Mouse (Mus musculus) hindbrain, postnatal 0 days (tissue): ENCODE results near the gene Pbld1. TPM values are rescaled to one million over a fixed set of nuclear protein-coding genes. Genes with fewer than 3 reads are reported as not detected.
A peak's percentile ranks its signal among the peaks of the same experiment; 100 is the strongest.

Source experiments
- ATAC-seq: fragments of 200-750 bp; cut with Nextera tagmentation; 2 replicates; pipeline ENCODE4 v1.8.0; 2017; ENCODE audit warnings: mild to moderate bottlenecking, moderate TSS enrichment, moderate library complexity
- DNase-seq: peaks from one replicate; pipeline ENCODE4 v3.0.0-alpha.2; 2015; ENCODE audit warnings: low spot score
- H3K27ac ChIP-seq: fragments of 300-500 bp; sonication (generic); 2 replicates; pipeline ENCODE4 v1.5.1; 2014; ENCODE audit warnings: mild to moderate bottlenecking
- H3K27me3 ChIP-seq: fragments of 300-500 bp; sonication (generic); 2 replicates; pipeline ENCODE4 v1.6.1; 2014; ENCODE audit warnings: low read length, mixed read lengths; ENCODE audit not compliant: insufficient read depth
- H3K36me3 ChIP-seq: fragments of 300-500 bp; sonication (generic); 2 replicates; pipeline ENCODE4 v1.6.1; 2014; ENCODE audit warnings: low read length, mixed read lengths; ENCODE audit not compliant: insufficient read depth
- H3K4me1 ChIP-seq: fragments of 300-500 bp; sonication (generic); 2 replicates; pipeline ENCODE4 v1.6.1; 2014; ENCODE audit warnings: antibody characterized with exemption, low read length, mixed read lengths; ENCODE audit not compliant: insufficient read depth
- H3K4me2 ChIP-seq: fragments of 300-500 bp; sonication (generic); 2 replicates; pipeline ENCODE4 v1.6.1; 2014; ENCODE audit warnings: low read depth, mild to moderate bottlenecking, low read length, moderate library complexity, mixed read lengths
- H3K4me3 ChIP-seq: fragments of 300-500 bp; sonication (generic); 2 replicates; pipeline ENCODE4 v1.5.1; 2014; ENCODE audit warnings: low read length
- H3K9ac ChIP-seq: fragments of 300-500 bp; sonication (generic); replicated peaks from 2 replicates; pipeline ENCODE4 v1.6.1; 2014; ENCODE audit warnings: mild to moderate bottlenecking, low read length, moderate library complexity, mixed read lengths
- H3K9me3 ChIP-seq: fragments of 300-500 bp; sonication (generic); 2 replicates; pipeline ENCODE4 v1.6.1; 2016; ENCODE audit warnings: low read length, mixed read lengths
- CTCF ChIP-seq: IDR thresholded peaks from 2 replicates; pipeline ENCODE4 v1.5.1; 2016; ENCODE audit warnings: antibody characterized with exemption, control low read depth, low read depth
- WGBS: fragments of 180-500 bp; shearing (Covaris S2); extraction: QIAGEN DNeasy Blood & Tissue Kit; methylation state at CpG from one replicate; pipeline ENCODE4 v1.1.7; 2014; 5-methylcytosine and 5-hydroxymethylcytosine counted together
- polyA plus RNA-seq: library from polyadenylated mRNA; unstranded; fragments of >200 nt; fragmentation: Nextera tagmentation; extraction: Ambion mirVana; gene quantifications from 2 replicates; pipeline ENCODE4 v1.2.1, GENCODE M21; 2015
- total RNA-seq: library from RNA; depleted of rRNA; stranded (reverse); fragments of >200 nt; gene quantifications from 2 replicates; pipeline ENCODE4 v1.2.3, GENCODE M21; 2014; rRNA removed

Gene Pbld1
- total RNA-seq (0.22 and 18.2 TPM in 2 replicates), polyA plus RNA-seq (0.63 and 0.88 TPM in 2 replicates)

GRCm38 (mm10) chr10:63059862-63060261 lies at the start of gene Pbld1:
Pbld1 (plus strand) TSS chr10:63060162.
- no peak within 1 kb of the TSS for H3K27ac ChIP-seq
- DNase-seq (no peak), ATAC-seq (no peak)
- H3K4me2 ChIP-seq: no peak within 1 kb of the TSS
- no peaks in the 10 kb centered on the region for H3K36me3 ChIP-seq
- H3K9ac ChIP-seq: no peak within 1 kb of the TSS
- H3K4me3 ChIP-seq: no peak within 1 kb of the TSS
- no peaks in the 10 kb centered on the region for H3K4me1 ChIP-seq
- H3K27me3 ChIP-seq: no peaks in the 10 kb centered on the region
- TF ChIP-seq CTCF: no peak
- 82% methylated on average over 2 of the region's 2 CpGs for WGBS
- H3K9me3 ChIP-seq: no peaks in the 10 kb centered on the region

GRCm38 (mm10) chr10:63010268-63010667 lies 49.7 kb upstream of the Pbld1 start:
- H3K4me1 ChIP-seq: no peaks in the 10 kb centered on the region
- TF ChIP-seq CTCF: no peak
- WGBS: 84% methylated on average over 4 of the region's 4 CpGs
- no peak overlapping the region for H3K4me3 ChIP-seq
- H3K27me3 ChIP-seq: no peaks in the 10 kb centered on the region
- no peaks in the 10 kb centered on the region for H3K9me3 ChIP-seq
- DNase-seq (no peak), ATAC-seq (no peak)
- no peak overlapping the region for H3K9ac ChIP-seq
- no peak overlapping the region for H3K4me2 ChIP-seq
- H3K36me3 ChIP-seq: peaks cover 53% of the 10 kb centered on the region
- H3K27ac ChIP-seq: no peak overlapping the region

- ATAC-seq (no peak), DNase-seq (no peak)
- H3K4me3 ChIP-seq: no peak overlapping the region
- no peak overlapping the region for H3K4me2 ChIP-seq
- H3K4me1 ChIP-seq: no peaks in the 10 kb centered on the region
- H3K9ac ChIP-seq: no peak overlapping the region
- no peaks in the 10 kb centered on the region for H3K27me3 ChIP-seq
- no peak for TF ChIP-seq CTCF
- no peak overlapping the region for H3K27ac ChIP-seq
- peaks cover 57% of the 10 kb centered on the region for H3K36me3 ChIP-seq
- no peaks in the 10 kb centered on the region for H3K9me3 ChIP-seq
- 79% methylated on average over 6 of the region's 6 CpGs for WGBS
Measured at GRCm38 (mm10) chr10:63011556-63011955, 48.4 kb upstream of the Pbld1 start.

GRCm38 (mm10) chr10:63013476-63013875 lies 46.5 kb upstream of the Pbld1 start:
- WGBS: 76% methylated on average over 3 of the region's 3 CpGs
- Histone ChIP-seq H3K4me2 (no peak overlapping the region), H3K4me1 (no peaks in the 10 kb centered on the region), H3K36me3 (peaks cover 50% of the 10 kb centered on the region), H3K9me3 (no peaks in the 10 kb centered on the region), H3K4me3 (no peak overlapping the region), H3K27me3 (no peaks in the 10 kb centered on the region), H3K27ac (no peak overlapping the region), H3K9ac (no peak overlapping the region)
- DNase-seq: no peak
- no peak for ATAC-seq
- no peak for TF ChIP-seq CTCF

- no peak overlapping the region for H3K4me2 ChIP-seq
- no peak overlapping the region for H3K4me3 ChIP-seq
- no peak overlapping the region for H3K9ac ChIP-seq
- H3K36me3 ChIP-seq: peaks cover 47% of the 10 kb centered on the region
- no peaks in the 10 kb centered on the region for H3K4me1 ChIP-seq
- no peak for TF ChIP-seq CTCF
- no peaks in the 10 kb centered on the region for H3K27me3 ChIP-seq
- no peak overlapping the region for H3K27ac ChIP-seq
- ATAC-seq (no peak), DNase-seq (no peak)
- no peaks in the 10 kb centered on the region for H3K9me3 ChIP-seq
- 86% methylated on average over 9 of the region's 9 CpGs for WGBS
Measured at GRCm38 (mm10) chr10:63014168-63014567, 45.8 kb upstream of the Pbld1 start.

GRCm38 (mm10) chr10:63019304-63019703 lies 40.7 kb upstream of the Pbld1 start:
- no peak overlapping the region for H3K27ac ChIP-seq
- H3K4me3 ChIP-seq: no peak overlapping the region
- 75% methylated on average over 6 of the region's 6 CpGs for WGBS
- H3K36me3 ChIP-seq: peaks cover 23% of the 10 kb centered on the region
- H3K4me2 ChIP-seq: no peak overlapping the region
- DNase-seq (no peak), ATAC-seq (no peak)
- H3K27me3 ChIP-seq: no peaks in the 10 kb centered on the region
- no peak for TF ChIP-seq CTCF
- no peak overlapping the region for H3K9ac ChIP-seq
- no peaks in the 10 kb centered on the region for H3K9me3 ChIP-seq
- H3K4me1 ChIP-seq: peaks cover 8% of the 10 kb centered on the region; the same call in 1 of the 2 replicates

GRCm38 (mm10) chr10:63021702-63022101 lies 38.3 kb upstream of the Pbld1 start:
- Histone ChIP-seq H3K9ac (peak overlapping the region; percentile 99; the same call in 1 of the 2 replicates), H3K4me2 (peak overlapping the region; percentile 79), H3K27me3 (no peaks in the 10 kb centered on the region), H3K36me3 (peaks cover 9% of the 10 kb centered on the region; the same call in 1 of the 2 replicates), H3K4me1 (peaks cover 22% of the 10 kb centered on the region; the same call in 1 of the 2 replicates), H3K27ac (no peak overlapping the region), H3K4me3 (peak overlapping the region; percentile 98), H3K9me3 (no peaks in the 10 kb centered on the region)
- 29% methylated on average over 4 of the region's 4 CpGs for WGBS
- no peak for TF ChIP-seq CTCF
- ATAC-seq (no peak), DNase-seq (no peak)
